Mouse (Mus musculus): ENCODE measurements at regions not wholly inside any gene's neighbourhood (a gene's known extent, or its start where the extent isn't known, plus 50 kb on each side); places are given as distances from the start of the nearest gene placed in this dataset.

DNA sequence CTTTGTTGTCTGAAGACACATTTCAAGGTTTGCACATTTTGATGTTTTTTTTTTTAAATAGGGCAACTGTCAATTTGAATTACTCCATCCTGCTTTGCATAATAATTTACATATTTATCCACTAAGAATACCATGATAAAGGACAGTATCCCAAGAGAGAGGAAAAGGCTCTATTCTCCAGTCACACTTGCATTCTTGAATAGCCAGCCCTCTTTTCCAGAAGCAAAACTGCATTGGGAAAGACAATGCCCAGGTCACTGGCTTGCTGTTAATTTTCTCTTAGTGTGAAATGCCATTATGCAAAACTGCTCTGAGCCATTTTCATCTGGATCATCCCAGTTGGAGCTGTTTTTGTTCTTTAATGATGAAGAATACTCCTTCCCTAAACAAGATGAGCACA lies 234.7 kb downstream of the Rnd3 start:
- TF ChIP-seq POLR2A (IDR thresholded peaks at IDR 0.05; ENCODE audit: insufficient read depth, low read depth, low read length) (no peak), CTCF (IDR thresholded peaks at IDR 0.05; ENCODE audit: insufficient read depth, low read depth, low read length) (no peak)
